Mouse (Mus musculus) lung, postnatal 0 days (tissue): Measurements from ENCODE around the gene Arel1. TPM values are rescaled to one million over a fixed set of nuclear protein-coding genes. Genes with fewer than 3 reads are reported as not detected.

Experiments used
- ATAC-seq: fragments of 200-750 bp; cut with Nextera tagmentation; 2 replicates; pipeline ENCODE4 v1.8.0; 2017; ENCODE audit warnings: moderate library complexity
- DNase-seq: peaks from one replicate; pipeline ENCODE4 v3.0.0-alpha.2; 2016; ENCODE audit warnings: low spot score
- H3K27ac ChIP-seq: fragments of 300-500 bp; sonication (generic); 2 replicates; pipeline ENCODE4 v1.5.1; 2014; ENCODE audit warnings: antibody characterized with exemption, mild to moderate bottlenecking, low read length, mixed read lengths
- H3K27me3 ChIP-seq: fragments of 300-500 bp; sonication (generic); replicated peaks from 2 replicates; pipeline ENCODE4 v1.6.1; 2014; ENCODE audit warnings: low read length, mixed read lengths; ENCODE audit not compliant: insufficient read depth
- H3K36me3 ChIP-seq: fragments of 300-500 bp; sonication (generic); 2 replicates; pipeline ENCODE4 v1.6.1; 2014; ENCODE audit warnings: low read length, mixed read lengths; ENCODE audit not compliant: insufficient read depth
- H3K4me1 ChIP-seq: fragments of 300-500 bp; sonication (generic); 2 replicates; pipeline ENCODE4 v1.6.1; 2014; ENCODE audit warnings: antibody characterized with exemption, low read depth, low read length, mixed read lengths; ENCODE audit not compliant: insufficient read depth
- H3K4me2 ChIP-seq: fragments of 300-500 bp; sonication (generic); replicated peaks from 2 replicates; pipeline ENCODE4 v1.6.1; 2014; ENCODE audit warnings: low read depth, mild to moderate bottlenecking, low read length, moderate library complexity, mixed read lengths
- H3K4me3 ChIP-seq: fragments of 300-500 bp; sonication (generic); 2 replicates; pipeline ENCODE4 v1.5.1; 2014; ENCODE audit warnings: low read depth, low read length
- H3K9ac ChIP-seq: fragments of 300-500 bp; sonication (generic); replicated peaks from 2 replicates; pipeline ENCODE4 v1.6.1; 2014; ENCODE audit warnings: low read depth, mild to moderate bottlenecking
- H3K9me3 ChIP-seq: fragments of 300-500 bp; sonication (generic); 2 replicates; pipeline ENCODE4 v1.6.1; 2016; ENCODE audit warnings: low read length, mixed read lengths
- CTCF ChIP-seq: IDR thresholded peaks from 2 replicates; pipeline ENCODE4 v1.5.1; 2016; ENCODE audit warnings: antibody characterized with exemption, mild to moderate bottlenecking
- EP300 ChIP-seq: IDR thresholded peaks from 2 replicates; pipeline ENCODE4 v1.6.1; 2016; ENCODE audit warnings: antibody characterized with exemption, mild to moderate bottlenecking, control low read depth
- WGBS: fragments of 180-500 bp; shearing (Covaris S2); extraction: QIAGEN DNeasy Blood & Tissue Kit; methylation state at CpG from one replicate; pipeline ENCODE4 v1.1.7; 2014; 5-methylcytosine and 5-hydroxymethylcytosine counted together
- polyA plus RNA-seq: library from polyadenylated mRNA; unstranded; fragments of >200 nt; fragmentation: Nextera tagmentation; extraction: Ambion mirVana; gene quantifications from 2 replicates; pipeline ENCODE4 v1.2.1, GENCODE M21; 2015

Gene Arel1
- polyA plus RNA-seq, 1 experiment from 2014 or later = 7.3 TPM

DNA sequence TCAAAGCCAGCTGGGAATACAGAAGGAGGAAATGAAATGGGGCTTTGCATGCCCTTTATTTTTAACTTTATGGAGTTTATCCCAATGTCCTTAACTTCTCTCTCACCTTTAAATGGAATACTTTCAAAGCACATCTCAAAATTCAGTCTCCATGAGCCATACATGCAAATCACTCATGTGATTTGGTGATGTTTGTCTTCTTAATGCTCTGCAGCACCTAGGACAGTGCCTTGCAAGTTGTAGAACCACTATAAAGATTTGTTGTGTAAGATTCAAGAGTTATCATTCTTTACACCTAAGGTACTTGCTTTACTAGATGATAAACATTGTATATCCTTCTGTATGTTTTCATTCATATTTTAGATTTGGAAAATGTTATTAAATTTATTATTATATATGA lies 28.4 kb upstream of the Arel1 start:
- Histone ChIP-seq H3K4me2 (no peak overlapping the region), H3K27me3 (no peaks in the 10 kb centered on the region), H3K36me3 (no peaks in the 10 kb centered on the region), H3K9ac (no peak overlapping the region), H3K9me3 (no peaks in the 10 kb centered on the region), H3K27ac (no peak overlapping the region), H3K4me1 (peaks cover 9% of the 10 kb centered on the region; the same call in 1 of the 2 replicates), H3K4me3 (no peak overlapping the region)
- DNase-seq (no peak), ATAC-seq (no peak)
- no peak for TF ChIP-seq CTCF
- TF ChIP-seq EP300 = no peak

DNA sequence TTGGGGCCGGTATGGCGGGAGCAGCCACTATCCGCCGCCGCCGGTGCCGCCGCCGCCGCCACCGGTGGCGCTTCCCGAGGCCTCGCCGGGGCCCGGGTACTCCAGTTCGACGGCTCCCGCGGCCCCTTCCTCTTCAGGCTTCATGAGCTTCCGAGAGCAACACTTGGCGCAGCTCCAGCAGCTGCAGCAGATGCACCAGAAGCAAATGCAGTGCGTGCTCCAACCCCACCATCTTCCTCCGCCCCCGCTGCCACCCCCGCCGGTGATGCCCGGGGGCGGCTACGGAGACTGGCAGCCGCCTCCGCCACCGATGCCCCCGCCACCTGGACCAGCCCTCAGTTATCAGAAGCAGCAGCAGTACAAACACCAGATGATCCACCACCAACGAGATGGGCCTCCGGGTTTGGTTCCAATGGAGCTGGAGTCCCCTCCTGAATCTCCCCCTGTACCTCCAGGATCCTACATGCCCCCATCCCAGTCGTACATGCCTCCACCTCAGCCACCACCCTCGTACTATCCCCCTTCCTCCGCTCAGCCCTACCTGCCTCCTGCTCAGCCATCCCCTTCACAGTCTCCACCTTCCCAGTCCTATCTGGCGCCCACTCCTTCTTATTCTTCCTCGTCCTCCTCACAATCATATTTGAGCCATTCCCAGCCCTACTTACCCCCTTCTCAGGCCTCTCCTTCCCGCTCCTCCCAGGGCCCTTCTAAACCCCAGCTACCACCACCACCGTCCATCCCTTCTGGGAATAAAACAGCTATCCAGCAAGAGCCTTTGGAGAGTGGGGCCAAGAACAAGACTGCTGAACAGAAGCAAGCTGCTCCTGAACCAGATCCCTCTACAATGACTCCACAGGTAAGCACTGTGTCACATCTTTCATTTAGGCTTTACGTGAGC lies 26.1 kb upstream of the Arel1 start:
- peak; percentile 54 for DNase-seq
- peak overlapping the region; percentile 81 for H3K27ac ChIP-seq
- no peaks in the 10 kb centered on the region for H3K36me3 ChIP-seq
- H3K27me3 ChIP-seq = no peaks in the 10 kb centered on the region
- WGBS = 2% methylated on average over 38 of the region's 44 CpGs
- ATAC-seq = peak; percentile 16
- H3K4me3 ChIP-seq = peak overlapping the region; percentile 88
- H3K4me2 ChIP-seq = peak overlapping the region; percentile 91
- TF ChIP-seq EP300 = no peak
- no peak for TF ChIP-seq CTCF
- peak overlapping the region; percentile 90 for H3K9ac ChIP-seq
- H3K4me1 ChIP-seq = peaks cover 9% of the 10 kb centered on the region; the same call in 1 of the 2 replicates
- no peaks in the 10 kb centered on the region for H3K9me3 ChIP-seq

- ATAC-seq (peak; percentile 99), DNase-seq (peak; percentile 99)
- Histone ChIP-seq H3K27ac (peak within 1 kb of the TSS; percentile 81), H3K36me3 (no peaks in the 10 kb centered on the region), H3K9me3 (no peaks in the 10 kb centered on the region), H3K4me1 (peaks cover 9% of the 10 kb centered on the region; the same call in 1 of the 2 replicates), H3K4me2 (peak within 1 kb of the TSS; percentile 91), H3K27me3 (no peaks in the 10 kb centered on the region), H3K4me3 (peak within 1 kb of the TSS; percentile 88), H3K9ac (peak within 1 kb of the TSS; percentile 90)
- under 1% methylated on average over 45 of the region's 45 CpGs for whole genome bisulfite sequencing
- TF ChIP-seq EP300 = peak; percentile 56
- TF ChIP-seq CTCF = peak; percentile 73
Observed at GRCm38 (mm10) chr12:84996083-84996496, 25.4 kb upstream of the Arel1 start, which contains the start of gene Ylpm1. TSS of gene Ylpm1 (plus strand) at chr12:84996321.

- no peak overlapping the region for H3K9ac ChIP-seq
- H3K9me3 ChIP-seq = no peaks in the 10 kb centered on the region
- H3K27ac ChIP-seq = no peak overlapping the region
- WGBS = 96% methylated on average over 8 of the region's 9 CpGs
- peaks cover 9% of the 10 kb centered on the region; the same call in 1 of the 2 replicates for H3K4me1 ChIP-seq
- peak overlapping the region; percentile 36; the same call in 1 of the 2 replicates for H3K4me2 ChIP-seq
- DNase-seq (no peak), ATAC-seq (no peak)
- H3K4me3 ChIP-seq = no peak overlapping the region
- no peaks in the 10 kb centered on the region for H3K36me3 ChIP-seq
- TF ChIP-seq CTCF (no peak), EP300 (no peak)
- H3K27me3 ChIP-seq = no peaks in the 10 kb centered on the region
Observed at GRCm38 (mm10) chr12:84995112-84995761, 24.5 kb upstream of the Arel1 start.

DNA sequence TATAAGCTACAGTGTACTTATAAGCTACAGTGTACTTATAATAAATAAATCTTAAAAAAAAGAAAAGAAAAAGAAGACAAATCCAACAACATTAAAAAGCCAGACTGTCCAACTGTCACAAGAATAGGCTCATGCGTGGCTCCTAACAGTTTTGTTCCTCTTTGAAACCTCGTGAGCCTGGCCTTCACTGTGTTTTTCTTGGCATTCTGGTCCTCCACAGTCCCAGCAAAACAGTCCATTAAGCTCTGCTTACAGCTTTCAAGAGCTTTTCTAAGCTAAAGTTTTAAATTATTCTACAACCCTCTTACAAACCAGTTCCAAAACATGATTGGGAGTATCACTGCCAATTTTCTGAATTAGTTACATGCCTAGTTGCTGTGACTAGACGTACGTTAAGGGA lies 18.8 kb upstream of the Arel1 start:
- Histone ChIP-seq H3K4me3 (no peak overlapping the region), H3K9ac (no peak overlapping the region), H3K36me3 (no peaks in the 10 kb centered on the region), H3K4me2 (no peak overlapping the region), H3K9me3 (no peaks in the 10 kb centered on the region), H3K4me1 (no peaks in the 10 kb centered on the region), H3K27me3 (no peaks in the 10 kb centered on the region), H3K27ac (no peak overlapping the region)
- no peak for ATAC-seq
- TF ChIP-seq EP300 (no peak), CTCF (no peak)
- DNase-seq = no peak
- 62% methylated on average over 4 of the region's 4 CpGs for WGBS

DNA sequence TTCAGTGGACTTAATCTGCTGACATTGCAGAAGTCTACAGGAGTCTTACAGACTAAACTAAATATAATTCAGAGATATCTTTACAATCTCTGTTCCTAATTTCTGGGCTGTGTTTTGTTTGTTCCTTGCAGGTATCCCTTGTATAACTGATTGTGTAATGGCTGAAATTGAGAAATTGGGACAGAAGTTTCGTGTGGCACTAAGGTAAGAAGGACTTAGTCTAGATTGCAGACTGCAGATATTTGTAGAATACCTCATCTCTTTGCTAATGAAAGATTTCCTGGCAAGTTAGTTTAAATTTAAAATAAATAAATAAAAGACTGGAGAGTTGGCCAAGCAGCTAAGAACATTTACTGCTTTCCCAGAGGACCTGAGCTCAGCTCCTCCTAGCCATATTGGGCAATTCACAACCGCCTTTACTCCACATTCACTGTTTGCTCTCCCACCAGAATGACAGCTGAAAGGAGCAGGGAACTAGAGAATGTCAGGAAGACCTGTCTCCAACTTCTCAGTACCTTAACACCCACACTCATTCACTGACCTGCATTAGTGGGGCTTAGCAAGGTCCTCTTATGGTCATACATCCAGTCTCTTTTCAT lies 8.7 kb upstream of the Arel1 start:
- DNase-seq = peak; percentile 14
- H3K9me3 ChIP-seq = no peaks in the 10 kb centered on the region
- no peak overlapping the region for H3K4me2 ChIP-seq
- ATAC-seq = no peak
- no peak overlapping the region for H3K9ac ChIP-seq
- WGBS = 82% methylated on average over 2 of the region's 2 CpGs
- no peaks in the 10 kb centered on the region for H3K27me3 ChIP-seq
- no peaks in the 10 kb centered on the region for H3K4me1 ChIP-seq
- TF ChIP-seq EP300 (no peak), CTCF (no peak)
- no peak overlapping the region for H3K4me3 ChIP-seq
- peaks cover 44% of the 10 kb centered on the region; the same call in 1 of the 2 replicates for H3K36me3 ChIP-seq
- no peak overlapping the region for H3K27ac ChIP-seq
